In genomic region chr14:35127616-35128015, GRCm38 (mm10) we compare ENCODE assay signal across 25 mouse cellular contexts.
"Had no signal": no experiment of that assay in that cellular context is flagged by ENCODE, and none has a peak within 500 bp of the region (broad histone marks: within the 10 kb centered on the region; RNA-seq: fewer than 3 reads in every experiment).

No protein-coding gene starts in this region.

- H3K27me3 ChIP-seq: heart, embryonic 13.5 days; heart, embryonic 15.5 days; hindbrain, embryonic 13.5 days; hindbrain, embryonic 15.5 days; intestine, embryonic 15.5 days; limb, embryonic 13.5 days; limb, embryonic 15.5 days; liver, embryonic 12.5 days had no signal

- H3K9me3 ChIP-seq: heart, embryonic 13.5 days; heart, embryonic 15.5 days; hindbrain, embryonic 10.5 days; hindbrain, embryonic 13.5 days; hindbrain, embryonic 15.5 days; intestine, embryonic 15.5 days; limb, embryonic 13.5 days; limb, embryonic 15.5 days; liver, embryonic 12.5 days had no signal

- H3K36me3 ChIP-seq: heart, embryonic 13.5 days; heart, embryonic 15.5 days; hindbrain, embryonic 10.5 days; hindbrain, embryonic 13.5 days; hindbrain, embryonic 15.5 days; intestine, embryonic 15.5 days; limb, embryonic 13.5 days; limb, embryonic 15.5 days; liver, embryonic 12.5 days had no signal

- H3K27ac ChIP-seq: gastrocnemius, adult 2 months; heart, adult 2 months; heart, embryonic 13.5 days; heart, embryonic 15.5 days; hindbrain, embryonic 10.5 days; hindbrain, embryonic 13.5 days; hindbrain, embryonic 15.5 days; intestine, embryonic 15.5 days; layer of hippocampus, adult 2 months; left cerebral cortex, adult 2 months; limb, embryonic 13.5 days; limb, embryonic 15.5 days; liver, embryonic 12.5 days had no signal

- H3K4me3 ChIP-seq: gastrocnemius, adult 2 months; heart, adult 2 months; heart, embryonic 13.5 days; heart, embryonic 15.5 days; hindbrain, embryonic 10.5 days; hindbrain, embryonic 13.5 days; hindbrain, embryonic 15.5 days; intestine, embryonic 15.5 days; layer of hippocampus, adult 2 months; left cerebral cortex, adult 2 months; limb, embryonic 13.5 days; limb, embryonic 15.5 days; liver, embryonic 12.5 days had no signal

- ATAC-seq: inflammation-experienced regulatory T-cells, adult 6 months; intestine, embryonic 15.5 days; intestine, postnatal 0 days; liver, embryonic 12.5 days had no signal

- DNase-seq: gastrocnemius, adult 2 months; gastrocnemius, postnatal 10 days; gastrocnemius, postnatal 25 days; heart, adult 2 months; heart, postnatal 4 days; kidney, adult 18-20 months; kidney, adult 8-10 months; kidney, postnatal 10 days; kidney, postnatal 25 days; kidney, postnatal 4 days; left cerebral cortex, postnatal 4 days had no signal

- H3K9ac ChIP-seq: heart, embryonic 13.5 days; heart, embryonic 15.5 days; hindbrain, embryonic 13.5 days; hindbrain, embryonic 15.5 days; intestine, embryonic 15.5 days; limb, embryonic 13.5 days; limb, embryonic 15.5 days; liver, embryonic 12.5 days had no signal

- H3K4me2 ChIP-seq: heart, embryonic 11.5 days; heart, embryonic 13.5 days; heart, embryonic 15.5 days; hindbrain, embryonic 13.5 days; hindbrain, embryonic 15.5 days; intestine, embryonic 15.5 days; limb, embryonic 13.5 days; limb, embryonic 15.5 days; liver, embryonic 12.5 days had no signal

- H3K4me1 ChIP-seq: heart, embryonic 13.5 days; heart, embryonic 15.5 days; hindbrain, embryonic 10.5 days; hindbrain, embryonic 13.5 days; hindbrain, embryonic 15.5 days; intestine, embryonic 15.5 days; limb, embryonic 13.5 days; limb, embryonic 15.5 days; liver, embryonic 12.5 days had no signal
